Mouse (Mus musculus): ENCODE measurements around the gene Slc22a20.
A peak's percentile ranks its signal among the peaks of the same experiment; 100 is the strongest.

The Slc22a20 gene

DNA sequence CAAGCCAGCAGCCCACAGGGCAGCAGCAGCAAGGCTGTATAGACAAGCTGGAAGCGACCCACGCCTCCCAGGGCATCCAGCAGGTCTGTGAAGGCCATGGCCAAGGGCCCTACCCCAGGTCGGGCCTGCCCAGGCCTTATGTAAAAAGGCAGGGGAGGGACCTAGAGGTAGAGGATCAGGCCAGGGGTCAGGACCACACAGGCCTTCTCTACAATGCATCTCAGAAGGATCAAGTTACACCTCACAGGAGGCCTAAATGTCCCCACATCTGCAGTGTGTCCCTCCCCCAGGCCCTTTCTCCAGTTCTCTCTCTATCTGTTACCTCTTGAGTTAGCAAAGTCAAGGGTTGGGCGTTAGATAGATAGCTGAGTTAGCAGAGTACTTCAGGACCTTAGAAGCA lies at the start of gene Slc22a20:
Gene Slc22a20, minus strand, starts transcription at position 101 of the 400 bp plus-strand sequence.
- DNase-seq, result no peak

DNA sequence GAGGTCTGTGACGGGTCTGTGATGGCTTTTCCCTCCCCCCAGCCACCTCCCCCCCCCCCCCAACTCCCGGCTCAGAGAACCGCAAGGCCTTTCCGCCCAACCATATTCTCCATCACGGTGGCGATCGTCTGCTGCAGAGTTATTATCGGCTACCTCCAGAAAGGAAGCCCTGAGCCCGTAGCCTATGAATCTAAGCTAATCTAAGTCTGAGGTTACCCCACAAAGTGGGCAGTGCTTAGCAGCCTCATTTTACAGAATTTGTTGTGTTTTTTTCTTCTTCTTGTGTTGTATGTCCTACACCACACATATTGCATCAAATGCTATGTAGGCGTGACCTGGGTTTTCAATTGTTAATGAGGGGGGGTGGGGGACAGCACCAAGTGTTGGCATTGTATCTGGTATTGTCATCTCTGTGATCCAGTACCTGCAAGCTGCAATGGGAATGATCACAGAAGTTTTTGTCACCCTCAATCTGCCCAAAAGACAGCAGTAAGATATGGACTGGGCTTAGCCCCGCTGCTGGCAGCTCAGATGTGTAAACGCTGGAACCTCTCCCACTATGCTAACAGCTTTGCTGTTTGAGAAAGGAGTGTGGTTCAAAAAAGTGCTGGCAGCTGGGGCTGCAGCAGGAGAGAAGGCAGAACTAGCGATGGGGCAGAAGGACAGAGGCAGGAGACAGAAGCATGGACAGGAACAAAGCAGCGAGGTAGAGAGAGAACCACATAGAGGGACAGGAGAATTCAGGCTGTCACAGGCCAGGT lies 44.8 kb upstream of the Slc22a20 start:
- DNase-seq, result no peak

DNA sequence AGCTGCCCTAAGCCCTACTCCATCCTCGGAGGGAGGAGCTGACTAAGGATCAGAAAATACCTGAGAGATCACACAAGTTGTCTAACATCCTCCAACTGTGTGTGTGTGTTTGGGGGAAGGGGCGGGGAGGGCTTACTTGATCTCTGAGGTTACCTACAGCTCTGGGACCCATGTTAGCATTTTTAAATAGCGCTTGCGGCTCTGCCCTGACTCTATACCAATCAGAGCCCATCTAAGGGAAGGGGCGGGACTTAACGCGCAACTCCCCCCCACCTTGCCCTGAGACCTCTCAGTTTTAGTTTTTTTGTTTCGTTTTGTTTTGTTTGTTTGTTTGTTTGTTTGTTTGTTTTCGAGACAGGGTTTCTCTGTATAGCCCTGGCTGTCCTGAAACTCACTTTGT lies 43.5 kb upstream of the Slc22a20 start:
- no peak for DNase-seq

DNA sequence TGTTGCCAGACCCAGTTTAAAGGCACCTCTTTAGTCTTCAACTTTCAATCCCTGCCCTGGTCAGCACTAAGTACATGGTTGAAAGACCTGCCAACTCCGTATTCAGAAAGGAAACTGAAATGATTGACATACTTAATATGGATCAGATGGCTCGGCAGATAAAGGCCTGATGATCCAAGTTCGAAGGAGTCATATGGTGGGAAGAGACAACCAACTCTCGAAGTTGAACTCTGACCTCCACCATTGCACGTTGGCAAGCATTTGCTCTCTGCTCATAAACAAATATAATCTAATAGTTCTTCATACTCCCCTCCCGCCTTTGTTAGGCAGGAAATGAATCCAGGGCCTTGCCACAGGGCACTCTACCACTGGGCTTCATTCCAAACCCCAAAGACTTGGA lies 43.0 kb upstream of the Slc22a20 start:
- DNase-seq, result no peak

GRCm38 (mm10) chr19:6023930-6024329 lies 38.0 kb upstream of the Slc22a20 start:
- DNase-seq, result no peak

- DNase-seq, result no peak
These were observed 37.1 kb upstream of the Slc22a20 start for GRCm38 (mm10) chr19:6023059-6023458.

- no peak for DNase-seq
These were observed 34.3 kb upstream of the Slc22a20 start for GRCm38 (mm10) chr19:6020276-6020675.

- peak; percentile 94 for DNase-seq
These were observed 32.5 kb upstream of the Slc22a20 start for GRCm38 (mm10) chr19:6018142-6019089.

GRCm38 (mm10) chr19:6016532-6016931 lies 30.6 kb upstream of the Slc22a20 start:
- DNase-seq, result no peak

- DNase-seq, result peak; percentile 85
These were observed 29.8 kb upstream of the Slc22a20 start, which contains the start of gene Capn1 for GRCm38 (mm10) chr19:6015511-6016315. Capn1 (minus strand) TSS chr19:6015897.

- peak; percentile 63 for DNase-seq
These were observed 29.1 kb upstream of the Slc22a20 start for GRCm38 (mm10) chr19:6014991-6015510.

DNA sequence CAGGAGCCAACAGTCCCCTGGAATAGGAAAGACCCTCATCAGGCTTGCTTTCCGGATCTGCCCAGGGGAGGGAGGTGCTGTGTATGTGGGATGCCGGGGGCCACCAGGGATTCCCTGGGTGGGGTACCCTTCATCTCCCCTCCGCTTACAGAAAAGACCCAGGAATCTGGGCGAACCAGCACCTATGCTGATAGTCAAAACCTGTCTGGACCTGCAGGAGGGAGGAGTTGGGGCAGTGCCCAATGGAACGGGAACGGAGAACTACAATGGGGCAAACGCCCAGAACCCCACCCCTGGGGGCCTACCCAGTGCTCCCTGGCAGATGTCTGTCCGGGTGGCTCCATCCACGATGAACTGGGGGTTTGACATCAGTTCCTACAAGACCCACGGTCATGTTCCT lies 27.7 kb upstream of the Slc22a20 start:
- no peak for DNase-seq

- DNase-seq, result no peak
These were observed 23.2 kb upstream of the Slc22a20 start for GRCm38 (mm10) chr19:6009137-6009536.

DNA sequence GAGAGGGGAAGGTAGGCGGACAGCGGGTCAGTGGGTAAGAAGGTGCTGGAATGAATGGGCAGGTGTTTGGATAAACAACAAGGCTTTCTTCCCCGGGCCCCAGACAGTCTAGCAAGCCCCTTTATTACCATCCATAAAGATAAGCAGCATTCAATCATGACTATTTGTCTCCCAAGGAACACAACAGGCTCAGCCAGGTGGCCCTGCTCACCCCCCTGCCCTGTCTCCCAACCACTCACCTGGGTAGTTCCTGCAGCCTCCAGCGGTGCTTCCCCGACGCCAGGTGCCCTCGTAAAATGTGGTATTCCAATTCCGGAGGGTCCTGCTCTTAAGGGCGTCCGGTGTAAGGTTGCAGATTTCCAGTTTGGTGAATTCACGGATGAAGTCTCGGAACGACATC lies 21.1 kb upstream of the Slc22a20 start:
- DNase-seq, result no peak

GRCm38 (mm10) chr19:6005541-6005940 lies 19.6 kb upstream of the Slc22a20 start:
- DNase-seq, result no peak

DNA sequence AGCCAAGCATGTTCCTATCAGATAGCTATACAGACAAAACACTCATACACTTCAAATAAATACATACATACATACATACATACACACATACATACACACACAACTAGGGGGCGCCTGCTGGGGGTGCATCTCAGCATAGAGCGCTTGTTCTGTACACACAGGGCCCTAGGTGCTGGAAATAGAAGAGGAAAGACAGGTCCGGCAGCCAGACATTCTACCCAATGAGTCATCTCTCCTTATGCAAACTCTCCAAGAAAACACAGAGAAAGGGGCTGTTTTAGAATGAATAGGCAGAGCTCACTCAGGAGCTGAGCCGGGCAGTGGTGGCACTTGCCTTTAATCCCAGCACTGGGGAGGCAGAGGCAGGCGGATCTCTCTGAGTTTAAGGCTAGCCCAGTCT lies 14.0 kb upstream of the Slc22a20 start:
- no peak for DNase-seq

DNA sequence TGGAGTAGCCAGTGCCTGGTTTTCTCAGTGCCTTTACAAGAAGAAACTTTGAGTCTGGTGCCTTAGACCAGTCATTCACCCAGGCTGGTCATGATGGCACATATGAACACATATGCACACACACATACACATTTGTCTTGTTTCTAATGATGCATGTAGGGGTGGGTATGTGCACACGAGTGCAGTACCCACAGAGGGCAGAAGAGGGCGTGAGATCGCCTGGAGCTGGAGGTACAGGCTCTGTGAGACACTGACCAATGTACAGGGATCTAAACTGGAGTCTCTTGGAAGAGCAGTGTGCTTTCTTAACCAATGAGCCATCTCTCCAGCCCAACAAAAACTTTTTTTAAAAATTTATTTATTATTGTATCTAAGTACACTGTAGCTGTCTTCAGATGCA lies 12.2 kb upstream of the Slc22a20 start:
- no peak for DNase-seq

GRCm38 (mm10) chr19:5994711-5995110 lies 8.8 kb upstream of the Slc22a20 start:
- peak; percentile 24 for DNase-seq

GRCm38 (mm10) chr19:5992012-5992411 lies 6.1 kb upstream of the Slc22a20 start:
- DNase-seq, result no peak

- no peak for DNase-seq
These were observed 5.5 kb upstream of the Slc22a20 start for GRCm38 (mm10) chr19:5991467-5991866.

DNA sequence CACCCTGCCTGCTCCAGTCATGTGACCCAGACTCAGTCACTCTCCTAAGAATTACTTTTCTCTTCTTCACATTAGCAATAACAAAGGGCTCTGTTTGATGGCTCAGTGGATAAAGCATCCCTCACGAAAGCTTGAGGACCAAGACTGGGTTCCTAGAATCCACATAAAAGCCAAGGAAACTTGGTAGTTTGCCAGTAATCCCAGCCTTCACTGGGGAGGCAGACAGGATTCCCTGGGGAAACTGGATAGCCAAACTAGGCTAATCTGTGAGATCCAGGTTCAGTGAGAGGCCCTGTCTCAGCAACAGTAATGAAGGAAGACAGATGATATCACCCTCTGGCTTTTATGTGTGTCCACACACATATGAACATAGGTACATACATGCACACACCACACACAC lies 5.0 kb upstream of the Slc22a20 start:
- DNase-seq, result no peak

DNA sequence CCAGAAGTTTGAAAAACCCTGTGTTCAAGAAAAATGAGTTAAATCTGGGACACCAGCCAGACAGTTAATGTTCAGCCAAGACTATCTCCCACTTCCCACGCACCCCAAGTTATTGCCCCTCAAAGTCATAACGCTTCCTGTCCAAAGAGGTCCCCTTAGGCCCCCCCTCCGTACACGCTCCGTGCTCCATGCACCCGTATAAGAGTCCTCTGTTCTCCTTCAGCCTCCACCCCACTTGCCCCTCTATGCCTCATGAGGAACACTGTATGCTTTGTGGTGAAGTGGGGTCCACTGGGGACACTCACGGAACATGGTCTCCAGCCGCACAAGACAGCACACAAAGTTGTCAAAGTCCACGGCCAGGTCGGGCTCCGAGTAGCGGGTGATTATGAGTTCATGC lies 4.1 kb upstream of the Slc22a20 start:
- no peak for DNase-seq

- no peak for DNase-seq
These were observed 3.6 kb upstream of the Slc22a20 start for GRCm38 (mm10) chr19:5989585-5989984.

Measured in kidney, postnatal 10 days (tissue).